Mouse (Mus musculus) regulatory T cell (primary cell): ENCODE data around the gene Dleu7.

Experiments used
- in situ Hi-C: fragments of 300-600 bp; cut with MboI, MseI; formaldehyde crosslinking; loops from one replicate; pipeline ENCODE4 v1.15.1; 2025; ENCODE audit warnings: high pct_unique_total_duplicates

Gene Dleu7

DNA sequence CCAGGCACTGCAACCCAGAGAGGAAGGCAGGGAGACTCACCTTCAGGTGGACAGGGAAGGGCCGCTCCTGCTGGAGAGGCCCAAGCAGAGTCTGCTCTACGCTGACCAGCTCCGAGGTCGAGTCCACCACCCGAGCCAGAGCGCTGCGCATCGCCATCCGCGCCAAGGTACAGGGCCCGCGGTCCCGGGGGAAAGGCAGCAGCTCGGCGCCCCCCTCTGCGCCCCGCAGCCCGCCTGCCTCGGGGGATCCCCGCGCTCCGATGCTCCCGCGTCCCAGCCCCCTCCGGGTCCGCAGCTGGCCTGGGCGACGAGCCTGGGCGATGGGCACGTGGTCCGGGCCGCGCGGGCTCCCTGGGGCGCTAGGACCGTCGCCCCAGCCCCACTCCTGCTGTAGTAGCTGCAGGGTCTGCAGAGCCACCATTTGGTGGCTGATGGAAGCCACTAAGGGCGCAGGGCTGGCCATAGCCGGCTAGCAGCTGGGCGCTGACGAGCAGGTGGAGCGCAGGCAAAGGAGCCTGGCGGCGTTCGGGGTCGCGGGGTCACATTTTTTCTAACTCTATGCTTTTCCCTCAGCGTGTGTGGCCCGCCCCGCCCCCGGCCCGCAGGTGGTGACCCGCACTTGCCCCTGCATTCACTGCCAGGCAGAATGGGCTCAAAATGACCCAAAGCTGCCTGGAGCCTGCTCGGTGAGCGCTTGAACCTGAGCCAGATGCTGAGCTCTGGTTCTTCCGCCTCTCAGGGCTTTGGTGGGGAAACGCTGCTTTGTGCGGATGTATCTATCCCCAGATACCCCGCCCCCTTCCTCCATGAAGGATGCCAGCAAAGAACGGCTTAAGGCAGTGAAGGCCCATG is at the start of gene Dleu7, which contains the start of gene Rnaseh2b:
Dleu7 (minus strand) TSS at position 560 of the 852 bp plus-strand sequence.
Rnaseh2b (plus strand) TSS at position 102 of the 852 bp plus-strand sequence.
- in situ Hi-C loops = no loop called here

GRCm38 (mm10) chr14:62341887-62342642 is 49.2 kb upstream of the Dleu7 start:
- in situ Hi-C loops = loop anchor here (25.0 kb wide), 1 partner anchor 1605 kb away; no protein-coding TSS in a partner anchor

DNA sequence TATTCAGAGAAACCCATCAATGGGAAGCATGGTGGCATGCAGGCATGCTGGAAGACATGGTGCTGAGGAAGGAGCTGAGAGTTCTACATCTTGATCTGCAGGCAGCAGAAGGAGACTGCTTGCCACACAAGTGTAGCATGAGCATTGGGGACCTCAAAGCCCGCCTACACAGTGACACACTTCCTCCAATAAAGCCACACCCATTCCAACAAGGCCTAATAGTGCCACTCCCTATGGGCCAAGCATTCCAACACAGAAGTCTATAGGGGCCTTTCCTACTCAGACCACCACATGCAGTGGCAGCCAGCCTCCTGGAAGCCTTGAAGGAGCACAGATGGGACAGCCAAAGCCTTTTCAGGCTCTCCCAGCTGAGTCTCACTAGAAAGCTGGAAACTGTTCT is 46.3 kb upstream of the Dleu7 start:
- in situ Hi-C loops = loop anchor here (25.0 kb wide), 1 partner anchor 1602 kb away; no protein-coding TSS in a partner anchor

- in situ Hi-C loops = loop anchor here (25.0 kb wide), 1 partner anchor 1597 kb away; no protein-coding TSS in a partner anchor
These were observed 41.3 kb upstream of the Dleu7 start for GRCm38 (mm10) chr14:62333909-62334687.

- in situ Hi-C loops = loop anchor here (25.0 kb wide), 1 partner anchor 1595 kb away; no protein-coding TSS in a partner anchor
These were observed 39.2 kb upstream of the Dleu7 start for GRCm38 (mm10) chr14:62331866-62332619.

GRCm38 (mm10) chr14:62331457-62331856 is 38.6 kb upstream of the Dleu7 start:
- in situ Hi-C loops = loop anchor here (25.0 kb wide), 1 partner anchor 1594 kb away; no protein-coding TSS in a partner anchor

DNA sequence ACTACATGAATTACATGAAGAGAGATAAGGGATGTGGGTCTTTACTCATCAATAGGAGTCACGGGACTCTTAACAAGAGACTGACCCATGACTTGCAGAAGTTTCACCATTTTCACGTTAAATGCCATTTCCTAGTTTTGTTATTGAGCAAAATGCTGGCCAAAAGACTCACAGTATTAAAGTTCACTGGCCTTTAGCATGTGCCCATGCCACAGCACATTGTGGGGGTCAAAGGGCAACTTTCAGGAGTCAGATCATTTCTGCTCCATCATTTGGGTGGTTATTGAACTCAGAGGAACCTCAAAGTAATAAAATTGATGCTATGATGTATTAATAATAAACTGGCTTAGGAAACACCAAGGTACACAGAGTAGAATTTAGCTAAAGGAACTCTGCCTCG is 36.8 kb upstream of the Dleu7 start:
- in situ Hi-C loops = loop anchor here (25.0 kb wide), 1 partner anchor 1592 kb away; no protein-coding TSS in a partner anchor

GRCm38 (mm10) chr14:62328606-62329005 is 35.8 kb upstream of the Dleu7 start:
- in situ Hi-C loops = loop anchor here (25.0 kb wide), 1 partner anchor 1591 kb away; no protein-coding TSS in a partner anchor

DNA sequence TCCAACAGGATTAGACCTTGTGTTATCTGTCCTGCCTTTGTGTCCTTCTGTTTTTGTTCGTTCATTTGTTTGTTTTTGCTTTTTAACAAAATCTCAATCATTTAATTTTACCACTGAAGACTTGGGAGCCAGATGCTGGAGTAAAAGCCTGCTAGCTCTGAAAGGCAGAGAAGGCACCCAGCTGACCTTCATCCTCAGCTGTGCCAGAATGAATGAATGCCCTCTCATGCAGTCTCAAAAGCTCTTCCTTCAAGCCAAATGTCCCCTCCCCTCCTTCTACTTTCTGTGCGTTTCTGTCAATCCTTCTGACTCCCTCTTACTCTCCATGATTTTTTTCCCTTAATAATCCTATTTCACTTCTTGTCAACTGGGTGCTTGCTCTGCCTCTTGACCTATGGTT is 34.3 kb upstream of the Dleu7 start:
- in situ Hi-C loops = loop anchor here (25.0 kb wide), 1 partner anchor 1590 kb away; no protein-coding TSS in a partner anchor

DNA sequence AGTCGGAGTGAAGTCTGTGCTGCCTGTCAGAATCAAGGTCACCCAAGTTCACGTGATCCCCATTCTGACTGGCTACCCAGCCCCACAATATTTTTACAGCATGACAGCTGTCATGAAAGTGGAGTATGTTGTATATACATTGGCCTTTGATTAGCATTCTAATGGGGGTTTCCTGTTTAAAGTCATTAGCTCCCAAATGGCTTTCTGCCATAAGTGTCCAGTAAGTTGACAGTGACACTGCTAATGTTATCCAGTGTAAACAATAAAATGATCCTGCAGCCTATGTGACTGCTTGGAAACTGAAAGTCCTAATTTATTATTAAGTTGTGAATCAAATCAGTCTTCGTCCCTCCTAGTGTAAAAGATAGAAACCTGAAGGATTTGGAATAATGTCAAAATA is 33.2 kb upstream of the Dleu7 start:
- in situ Hi-C loops = loop anchor here (25.0 kb wide), 1 partner anchor 1589 kb away; no protein-coding TSS in a partner anchor

DNA sequence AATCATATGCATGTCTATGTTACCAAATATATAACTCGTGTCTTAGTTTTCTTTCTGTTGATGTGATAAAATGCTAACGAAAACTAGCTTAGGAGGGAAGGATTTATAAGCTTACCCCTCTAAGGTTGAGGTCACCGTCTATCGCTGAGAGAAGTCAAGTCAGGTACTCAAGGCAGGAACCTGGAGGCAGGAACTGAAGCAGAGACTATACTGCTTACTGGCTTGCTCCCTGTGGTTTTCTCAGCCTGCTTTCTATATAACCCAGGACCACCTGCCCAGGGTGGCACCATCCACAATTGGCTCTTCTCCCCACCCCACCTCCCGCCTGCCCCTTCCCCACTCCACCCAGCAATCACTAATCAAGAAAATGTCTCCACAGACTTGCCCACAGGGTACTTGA is 32.1 kb upstream of the Dleu7 start:
- in situ Hi-C loops = loop anchor here (5.0 to 25.0 kb wide), 2 partner anchors 93 to 1588 kb away; no protein-coding TSS in a partner anchor

- in situ Hi-C loops = loop anchor here (5.0 kb wide), 1 partner anchor 91 kb away; no protein-coding TSS in a partner anchor
These were observed 30.6 kb upstream of the Dleu7 start for GRCm38 (mm10) chr14:62323457-62323856.

DNA sequence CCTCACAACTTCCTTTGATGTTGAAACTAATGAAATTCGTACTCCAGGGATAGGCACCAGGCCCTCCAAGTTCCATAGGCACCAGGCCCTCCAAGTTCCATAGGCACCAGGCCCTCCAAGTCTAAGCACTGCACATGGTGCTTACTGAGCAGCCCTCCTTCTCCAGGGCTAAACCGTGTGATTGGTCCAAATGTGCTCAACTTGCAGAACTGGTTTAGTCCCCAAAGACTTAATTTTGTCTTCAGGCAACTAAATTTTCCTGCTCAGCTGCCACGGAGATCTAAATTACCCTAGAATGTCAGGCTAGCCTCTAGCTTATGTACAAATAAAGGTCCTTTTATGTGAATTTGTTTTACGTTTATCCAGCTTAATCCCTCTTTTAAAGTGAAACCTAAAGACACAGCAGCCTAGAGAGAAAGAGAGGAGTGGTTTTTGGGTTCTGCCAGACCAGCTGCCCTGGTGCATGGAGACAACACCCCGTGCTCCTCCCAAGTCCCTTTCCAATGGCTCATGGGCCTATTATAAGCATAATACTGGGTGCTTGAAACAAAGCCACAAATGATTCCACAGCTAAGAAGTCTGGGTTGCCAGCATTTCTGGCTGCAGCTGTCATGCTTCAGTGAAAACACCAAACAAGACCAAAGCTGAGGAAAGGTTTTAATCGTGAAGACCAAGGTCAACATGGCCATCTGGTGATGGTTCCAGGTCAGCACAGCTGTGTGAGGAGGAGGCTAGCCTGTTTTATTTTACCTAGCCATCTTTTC is 29.9 kb upstream of the Dleu7 start:
- in situ Hi-C loops = loop anchor here (5.0 kb wide), 1 partner anchor 90 kb away; no protein-coding TSS in a partner anchor

DNA sequence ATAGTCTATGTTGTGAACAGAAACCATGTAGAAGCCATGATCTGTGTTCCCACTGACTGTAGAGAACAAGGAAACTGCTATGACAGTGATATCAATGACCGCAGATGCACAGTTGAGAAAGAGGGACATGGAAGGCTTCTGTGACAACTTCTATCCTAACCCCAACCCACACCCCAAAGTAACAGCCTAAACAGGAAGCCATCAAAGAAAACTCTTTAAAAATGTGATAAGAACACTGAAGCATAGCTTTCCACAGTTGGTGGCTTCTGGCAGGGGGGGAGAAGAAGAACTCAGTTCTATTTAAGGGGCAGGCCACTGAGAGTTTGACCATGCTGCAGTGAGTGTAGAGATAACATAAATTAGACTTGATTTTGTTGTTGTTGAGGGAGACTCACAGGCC is 18.8 kb upstream of the Dleu7 start:
- in situ Hi-C loops = no loop called here

GRCm38 (mm10) chr14:62309026-62309425 is 16.2 kb upstream of the Dleu7 start:
- in situ Hi-C loops = no loop called here

DNA sequence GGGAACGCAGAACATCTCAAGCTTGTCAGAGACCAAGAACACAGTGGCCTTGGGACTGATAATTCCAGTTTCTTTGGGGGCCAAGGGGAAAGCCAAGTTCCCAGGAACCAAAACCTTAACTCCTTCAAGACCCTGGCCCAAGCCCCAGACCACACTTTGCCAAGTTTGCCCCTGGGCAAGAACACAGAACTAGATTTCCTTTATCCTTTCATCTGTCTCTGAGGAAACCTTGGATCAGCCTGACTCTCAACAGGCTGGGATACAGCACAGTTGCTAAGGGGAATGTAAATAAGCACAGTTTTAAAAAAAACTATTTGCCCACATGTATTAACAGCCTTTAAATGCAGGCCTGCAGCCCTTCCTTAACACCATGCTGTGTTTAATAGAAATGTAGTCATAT is 14.7 kb upstream of the Dleu7 start:
- in situ Hi-C loops = no loop called here

DNA sequence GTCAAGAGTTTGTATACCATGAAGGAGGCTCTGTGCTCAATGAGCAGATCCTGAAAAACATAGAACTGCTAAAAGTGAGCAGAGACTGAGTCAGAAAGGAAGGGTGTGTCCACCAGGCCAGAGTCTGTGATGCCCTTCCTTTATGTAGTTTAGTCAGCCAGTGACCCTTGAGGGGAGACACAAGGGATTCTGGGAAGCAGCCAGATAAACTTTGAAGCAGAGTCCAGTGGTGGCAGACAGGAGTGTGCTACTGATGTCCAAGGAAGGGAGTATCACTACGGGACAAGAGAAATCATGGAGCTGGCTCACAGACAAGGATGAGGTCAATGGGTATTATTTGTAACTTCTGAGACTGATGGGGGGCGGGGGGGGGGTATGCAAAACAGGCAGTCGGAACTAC is 7.2 kb upstream of the Dleu7 start:
- in situ Hi-C loops = no loop called here

DNA sequence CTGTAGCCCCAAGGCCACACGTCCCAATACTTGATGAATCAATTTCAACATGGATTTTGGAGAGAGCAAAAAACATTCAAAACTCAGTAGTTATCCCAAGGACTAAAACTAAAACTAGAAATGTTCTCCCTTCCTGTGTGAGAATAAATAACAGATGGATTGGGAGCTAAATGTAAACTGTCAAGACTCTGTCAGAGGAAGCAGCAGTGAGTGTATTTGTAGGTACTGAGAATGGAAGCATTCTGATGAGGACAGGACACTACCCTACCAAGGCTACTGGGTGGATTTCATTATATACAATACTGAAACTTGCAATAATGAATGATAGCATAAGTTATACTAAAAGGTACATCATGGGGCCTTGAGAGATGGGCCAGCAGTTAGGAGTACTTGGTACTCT is 6.0 kb upstream of the Dleu7 start:
- in situ Hi-C loops = no loop called here

DNA sequence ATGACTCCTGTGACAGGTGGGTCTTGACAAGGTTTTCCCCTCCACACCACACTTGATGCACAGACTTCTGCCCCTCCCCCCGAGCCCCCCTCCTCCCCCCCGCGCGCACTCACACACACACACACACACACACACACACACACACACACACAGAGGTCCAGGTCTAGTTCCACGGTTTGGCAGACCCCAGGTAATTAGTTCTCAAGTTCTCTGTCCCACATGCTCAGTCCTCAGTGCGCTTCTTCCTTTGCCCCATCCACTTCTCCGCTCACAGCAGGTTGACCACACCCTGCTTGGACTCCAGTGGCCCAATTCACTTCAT is 720 bp downstream of the Dleu7 start:
- in situ Hi-C loops = no loop called here
